Mouse (Mus musculus) embryonic stem cell, embryonic (primary cell): ENCODE data around the gene Col6a5.

ENCODE experiments used
- CTCF ChIA-PET, 4 experiments: fragments of 300-600 bp in 2 of 4; fragments of 350-600 bp in 2 of 4; sonication (Branson Sonifier 250); formaldehyde crosslinking; loops; one replicate each; lab custom pipeline; 2022; ENCODE audit warnings: inconsistent platforms in 2 of 4; lab: Charles Lee
- POLR2A ChIA-PET, 4 experiments: fragments of 300-600 bp in 2 of 4; fragments of 350-600 bp in 2 of 4; sonication (Branson Sonifier 250); formaldehyde crosslinking; loops; one replicate each; lab custom pipeline; 2022; ENCODE audit warnings: antibody characterized with exemption in 4 of 4, inconsistent platforms in 1 of 4; lab: Charles Lee

The Col6a5 gene

DNA sequence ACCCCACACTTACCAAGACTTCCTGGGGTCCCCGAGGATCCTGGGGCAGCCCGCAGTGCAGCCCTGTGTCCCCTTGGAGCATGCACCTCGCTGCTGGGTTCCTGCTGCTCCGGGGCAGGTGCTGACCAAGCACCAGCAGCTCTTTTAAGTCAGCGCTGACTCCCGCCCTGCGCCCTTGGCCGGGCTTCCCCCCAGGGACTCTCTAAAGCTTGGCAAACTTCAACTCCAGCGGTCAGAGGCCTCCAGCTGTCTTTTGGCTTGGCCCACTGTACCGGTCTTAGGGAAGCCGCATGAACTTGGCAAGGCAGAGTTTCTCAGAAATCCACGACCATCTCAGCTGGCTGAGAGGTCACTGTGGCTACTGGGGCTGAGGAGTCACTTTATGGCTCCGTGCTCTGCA, at the start of gene Col6a5:
TSS of gene Col6a5 (minus strand) at position 111 of the 400 bp plus-strand sequence.
- CTCF ChIA-PET: interaction anchor here in 2 of 4 experiments (0.7 to 1.5 kb wide), 3 partner anchors 103 to 343 kb away, joined by 3 to 5 read pairs (median 3); no protein-coding TSS in a partner anchor
- POLR2A ChIA-PET: interaction anchor here in 1 of 4 experiments (0.7 kb wide), 1 partner anchor 10 kb away, joined by 4 read pairs; no protein-coding TSS in a partner anchor

DNA sequence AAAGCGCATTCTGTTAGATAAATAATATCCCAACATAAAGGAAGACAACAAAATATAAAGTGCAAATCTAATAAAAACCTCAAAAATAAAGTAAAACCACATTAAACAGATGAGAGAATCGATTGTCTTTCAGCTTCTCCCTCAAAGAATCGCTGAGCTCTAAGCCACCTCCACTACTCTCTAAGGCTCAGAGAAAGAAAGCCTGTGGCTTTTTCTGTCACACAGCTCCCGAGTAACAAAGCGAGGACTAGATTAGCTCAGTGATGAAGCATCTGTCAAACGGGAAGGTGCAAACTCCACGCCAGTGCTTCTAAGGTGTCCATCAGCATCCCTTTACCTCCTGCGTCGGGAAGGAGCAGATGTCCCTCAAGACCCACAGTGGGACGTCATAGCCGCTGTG, 37.5 kb upstream of the Col6a5 start:
- ChIA-PET POLR2A (no interaction called here), CTCF (no interaction called here)

DNA sequence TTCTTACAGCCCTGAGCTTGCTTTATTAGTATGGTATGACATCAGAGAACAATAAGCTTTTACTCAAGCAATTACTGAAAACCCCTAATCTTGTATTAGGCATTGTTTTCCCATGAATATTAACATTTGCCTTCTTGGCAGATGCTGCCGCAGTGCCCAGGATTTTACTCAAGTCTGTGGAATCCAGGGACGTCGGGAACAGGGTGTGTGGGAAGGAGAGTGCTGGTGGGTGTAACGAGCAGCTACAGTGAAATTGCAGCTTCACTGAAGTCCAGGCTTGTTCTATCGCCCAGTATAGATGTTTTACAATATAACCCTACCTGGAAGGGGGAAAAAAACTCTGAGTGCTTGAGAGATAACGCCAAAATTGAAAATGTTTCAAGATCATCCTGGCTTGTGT, 32.0 kb upstream of the Col6a5 start:
- POLR2A ChIA-PET: no interaction called here
- CTCF ChIA-PET: interaction anchor here in 1 of 4 experiments (0.6 kb wide), 1 partner anchor 438 kb away, joined by 5 read pairs; no protein-coding TSS in a partner anchor

DNA sequence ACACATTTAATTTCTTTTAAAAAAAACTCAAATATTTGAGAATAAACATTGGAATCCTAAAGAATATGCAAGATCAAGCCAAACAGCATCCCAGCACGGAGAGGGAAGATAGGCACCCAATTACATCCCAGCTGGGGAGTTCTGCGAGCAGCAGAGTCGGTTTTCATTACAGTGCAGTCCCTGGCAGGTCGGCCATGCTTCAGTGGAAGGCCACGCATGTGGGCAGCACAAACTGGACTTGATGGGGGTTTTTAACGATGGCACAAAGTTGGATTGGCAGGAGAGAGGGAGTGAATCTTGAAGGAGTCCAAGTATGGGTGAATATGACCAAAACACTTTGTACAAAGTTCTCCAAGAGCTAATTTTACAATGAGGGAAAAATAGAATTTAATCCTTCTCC, 29.7 kb upstream of the Col6a5 start:
- ChIA-PET POLR2A (interaction anchor here in 1 of 4 experiments (0.6 kb wide), 1 partner anchor 32 kb away, joined by 3 read pairs; no protein-coding TSS in a partner anchor), CTCF (interaction anchor here in 3 of 4 experiments (0.7 to 1.6 kb wide), 3 partner anchors 14 to 495 kb away, joined by 3 to 4 read pairs (median 3); no protein-coding TSS in a partner anchor)

DNA sequence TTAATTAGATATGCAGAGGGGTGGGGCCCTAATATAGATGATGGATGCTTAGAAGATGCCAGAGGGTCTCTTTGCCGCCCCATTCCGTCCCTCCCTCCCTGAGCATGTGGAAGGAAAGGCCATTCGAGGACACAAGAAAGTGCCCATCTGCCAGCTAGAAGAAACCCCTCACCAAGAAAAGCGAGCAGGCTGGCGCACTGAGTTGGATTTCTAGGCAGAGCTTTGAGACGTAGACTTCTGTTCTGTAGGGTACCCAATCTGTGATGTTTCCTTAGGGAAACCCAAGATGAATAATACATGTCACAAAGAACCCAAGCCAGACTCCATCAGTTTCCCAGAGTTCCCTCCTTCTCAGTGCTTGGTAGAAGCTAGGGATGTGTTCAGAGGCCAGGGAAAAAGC, 29.0 kb upstream of the Col6a5 start:
- ChIA-PET POLR2A (no interaction called here), CTCF (interaction anchor here in 2 of 4 experiments (0.9 to 2.2 kb wide), 2 partner anchors 13 to 296 kb away, joined by 3 to 14 read pairs; no protein-coding TSS in a partner anchor)

DNA sequence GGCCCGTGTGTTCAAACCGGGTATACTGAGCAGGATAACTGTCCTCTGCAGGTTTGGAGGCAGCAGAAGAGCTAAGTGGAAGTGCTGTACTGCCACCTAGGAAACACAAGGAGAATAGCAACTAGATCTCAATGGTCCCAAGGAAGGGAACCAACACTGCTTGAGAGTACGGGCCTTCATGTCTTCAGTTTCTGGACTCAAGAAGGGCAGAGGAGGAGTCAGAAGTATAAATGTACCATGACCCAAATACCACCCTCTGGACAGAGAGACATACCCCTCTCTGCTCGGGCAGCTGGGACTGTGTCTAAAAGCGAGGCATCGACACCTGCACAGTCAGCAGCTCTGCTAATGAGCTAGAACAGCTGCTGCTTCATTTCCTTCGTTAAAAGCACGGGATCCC, 27.7 kb upstream of the Col6a5 start:
- ChIA-PET POLR2A (no interaction called here), CTCF (interaction anchor here in 3 of 4 experiments (0.6 to 2.2 kb wide), 9 partner anchors 16 to 1399 kb away, joined by 3 to 16 read pairs (median 3); no protein-coding TSS in a partner anchor)

DNA sequence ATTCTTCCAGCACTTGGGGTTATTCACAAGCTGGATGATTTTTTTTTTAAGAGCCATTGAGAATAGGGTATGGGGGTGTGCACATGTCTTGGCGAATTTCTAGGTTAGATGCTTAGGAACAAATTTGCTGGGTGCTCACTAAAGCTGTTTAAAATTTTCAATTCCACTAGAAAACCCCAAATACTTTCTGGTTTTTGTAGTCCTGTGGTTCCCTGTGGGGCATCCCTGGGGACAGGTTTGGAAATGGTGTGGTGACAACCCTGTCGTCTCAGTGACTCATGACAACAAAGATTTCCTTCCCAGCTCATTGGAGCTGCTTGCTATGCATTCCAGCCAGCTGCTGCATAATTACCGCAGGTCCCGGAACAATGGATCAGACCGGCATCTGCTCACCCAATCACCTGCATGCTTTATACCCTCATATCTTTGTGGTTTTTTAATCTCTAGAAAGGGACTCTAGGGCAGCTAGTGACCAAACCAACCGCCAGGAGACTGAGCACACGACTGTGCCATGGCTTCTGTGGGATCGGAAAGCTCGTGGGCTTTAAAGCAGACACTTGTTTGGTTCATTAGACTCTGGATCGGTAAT, 24.6 kb upstream of the Col6a5 start:
- POLR2A ChIA-PET: interaction anchor here in 2 of 4 experiments (0.6 to 1.3 kb wide), 4 partner anchors 15 to 227 kb away, joined by 3 to 5 read pairs (median 4); no protein-coding TSS in a partner anchor
- CTCF ChIA-PET: interaction anchor here in 2 of 4 experiments (0.6 to 1.5 kb wide), 4 partner anchors 11 to 333 kb away, joined by 3 to 6 read pairs (median 3); no protein-coding TSS in a partner anchor

DNA sequence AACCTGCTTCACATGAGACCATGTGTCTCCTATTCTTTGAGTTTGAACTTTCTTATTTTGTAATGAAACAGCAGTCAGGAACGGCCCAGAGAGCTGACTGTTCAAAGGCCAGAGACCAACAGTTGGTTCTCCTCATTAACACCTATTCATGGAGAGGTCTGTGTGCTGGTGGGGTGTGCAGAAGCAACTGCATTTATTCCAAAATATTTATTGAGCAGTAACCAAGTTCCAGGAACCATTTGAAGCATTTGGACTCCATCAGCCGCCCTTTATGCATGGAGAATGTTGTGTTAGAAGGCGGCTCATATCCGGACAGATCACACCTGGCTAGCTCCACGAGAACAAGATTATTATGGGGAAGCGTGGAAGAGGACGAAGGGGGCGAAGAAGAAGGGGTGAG, 18.0 kb upstream of the Col6a5 start:
- ChIA-PET CTCF (no interaction called here), POLR2A (interaction anchor here in 2 of 4 experiments (0.6 kb wide), 2 partner anchors 10 to 791 kb away, joined by 6 read pairs; no protein-coding TSS in a partner anchor)

DNA sequence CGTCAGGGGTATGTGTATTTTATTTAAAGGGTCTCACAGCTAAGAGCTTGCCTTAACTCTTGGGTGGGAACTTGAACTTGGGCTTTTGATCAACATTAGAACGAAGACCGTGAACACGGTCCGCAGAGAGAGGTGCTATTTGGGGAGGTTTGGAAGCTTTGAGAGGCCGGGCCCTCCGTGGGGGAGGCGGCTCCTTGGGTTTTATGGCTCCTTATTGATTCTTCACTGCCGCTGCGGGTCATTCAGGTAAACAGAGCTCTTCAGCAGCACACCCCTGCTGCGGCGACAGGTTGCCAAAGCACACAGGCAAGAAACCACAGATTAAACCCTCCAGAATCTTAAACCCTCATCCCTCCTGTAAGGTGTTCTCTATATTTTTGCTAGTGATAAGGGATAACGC, 16.4 kb upstream of the Col6a5 start:
- CTCF ChIA-PET: interaction anchor here in 1 of 4 experiments (1.2 kb wide), 1 partner anchor 136 kb away, joined by 4 read pairs; no protein-coding TSS in a partner anchor
- POLR2A ChIA-PET: interaction anchor here in 3 of 4 experiments (0.6 to 2.0 kb wide), 4 partner anchors 9 to 482 kb away, joined by 3 to 8 read pairs (median 4); no protein-coding TSS in a partner anchor

DNA sequence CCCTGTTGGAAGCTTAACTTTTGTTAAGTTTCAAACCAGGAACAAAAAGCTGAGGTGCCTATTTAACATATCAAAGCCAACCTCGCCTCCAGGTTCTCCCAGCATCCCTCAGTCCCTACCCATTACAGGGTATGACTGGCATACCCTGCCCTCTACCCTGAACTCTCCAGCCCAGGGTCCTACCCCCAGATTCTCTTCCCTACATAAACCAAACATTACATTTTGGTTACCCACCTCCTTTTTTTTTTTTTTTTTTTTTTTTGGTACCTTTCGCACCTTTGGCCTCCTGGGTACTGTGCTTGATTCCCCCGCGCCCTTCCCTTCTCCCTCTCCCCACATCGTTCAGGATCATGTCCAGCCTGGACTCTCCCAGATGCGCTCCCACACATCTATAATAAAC, 15.9 kb upstream of the Col6a5 start:
- ChIA-PET POLR2A (interaction anchor here in 2 of 4 experiments (1.6 to 2.0 kb wide), 2 partner anchors 8 to 482 kb away, joined by 4 to 8 read pairs; no protein-coding TSS in a partner anchor), CTCF (interaction anchor here in 2 of 4 experiments (0.6 to 1.3 kb wide), 2 partner anchors 14 to 1492 kb away, joined by 3 read pairs; no protein-coding TSS in a partner anchor)

DNA sequence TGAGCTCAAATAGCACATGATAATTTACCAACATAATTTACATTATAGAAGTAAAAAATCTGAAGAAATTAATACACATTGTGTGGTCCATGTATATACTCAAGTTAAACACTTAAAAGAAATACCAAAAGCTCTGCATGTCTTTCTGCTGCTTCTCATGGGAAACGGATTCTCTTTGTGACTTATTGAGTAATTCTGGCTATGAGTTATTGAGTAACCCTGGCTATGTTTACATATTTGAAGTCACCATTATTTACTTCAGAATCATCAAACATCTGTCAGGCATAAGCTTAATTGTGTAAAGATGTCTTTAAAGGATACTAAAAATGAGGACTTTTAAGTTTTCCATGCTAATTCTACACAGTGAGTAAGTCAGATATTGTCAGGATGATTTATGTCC, 13.3 kb upstream of the Col6a5 start:
- ChIA-PET CTCF (interaction anchor here in 1 of 4 experiments (0.6 kb wide), 1 partner anchor 11 kb away, joined by 6 read pairs; no protein-coding TSS in a partner anchor), POLR2A (interaction anchor here in 1 of 4 experiments (1.7 kb wide), 1 partner anchor 95 kb away, joined by 3 read pairs; no protein-coding TSS in a partner anchor)

DNA sequence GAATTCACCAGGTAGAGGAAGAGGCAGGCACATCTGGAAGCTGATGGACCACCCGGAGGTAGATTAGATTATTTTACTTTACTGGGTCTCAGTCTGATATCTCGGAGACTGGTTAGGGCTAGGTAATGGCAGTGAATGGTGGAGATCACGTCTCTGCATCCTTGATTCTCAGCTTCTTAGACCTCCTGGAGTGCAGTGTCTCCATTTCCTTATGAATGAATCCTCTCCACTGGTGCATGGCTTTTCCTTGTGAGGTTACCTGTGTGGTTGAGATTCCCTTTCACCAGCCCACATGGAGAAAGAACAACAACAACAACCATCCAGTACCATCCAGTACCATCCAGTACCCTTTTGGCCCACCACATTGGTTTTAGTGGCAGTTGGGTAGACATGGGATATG, 11.6 kb upstream of the Col6a5 start:
- POLR2A ChIA-PET: interaction anchor here in 1 of 4 experiments (1.0 to 1.2 kb wide), 2 partner anchors 87 to 94 kb away, joined by 3 read pairs; no protein-coding TSS in a partner anchor
- CTCF ChIA-PET: interaction anchor here in 1 of 4 experiments (0.7 kb wide), 1 partner anchor 52 kb away, joined by 3 read pairs; no protein-coding TSS in a partner anchor

DNA sequence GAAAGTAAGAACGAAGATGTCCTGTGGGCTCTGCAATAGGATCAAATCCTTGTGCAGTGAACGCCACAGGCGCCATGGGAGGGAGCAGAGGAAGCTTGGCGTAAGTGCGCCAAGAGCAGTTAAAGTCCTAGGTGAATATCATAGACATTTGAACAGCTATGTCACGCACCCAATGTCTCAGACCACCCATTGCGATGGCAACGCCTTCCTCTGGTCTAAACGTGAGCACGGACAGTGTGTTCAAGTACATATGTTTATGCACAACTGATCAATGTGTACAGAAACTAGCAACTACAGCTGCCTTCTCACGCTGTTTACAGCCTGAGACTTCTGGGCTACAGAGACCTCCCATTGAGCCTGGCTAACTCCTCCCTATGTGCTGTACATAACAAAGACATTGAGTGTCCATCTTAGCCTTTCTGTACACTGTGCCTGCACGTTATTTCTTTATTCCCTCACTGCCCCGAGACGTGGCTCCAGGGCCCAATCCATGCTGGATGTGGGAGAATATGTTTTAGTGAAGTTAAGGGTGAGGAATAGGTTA, 11.0 kb upstream of the Col6a5 start:
- ChIA-PET CTCF (interaction anchor here in 3 of 4 experiments (0.5 to 1.1 kb wide), 3 partner anchors 53 to 354 kb away, joined by 3 to 5 read pairs (median 3); no protein-coding TSS in a partner anchor), POLR2A (interaction anchor here in 3 of 4 experiments (0.5 to 1.5 kb wide), 3 partner anchors 11 to 94 kb away, joined by 3 to 4 read pairs (median 4); partner anchors contain the start of gene Col6a5 (in 1 of the 3))

DNA sequence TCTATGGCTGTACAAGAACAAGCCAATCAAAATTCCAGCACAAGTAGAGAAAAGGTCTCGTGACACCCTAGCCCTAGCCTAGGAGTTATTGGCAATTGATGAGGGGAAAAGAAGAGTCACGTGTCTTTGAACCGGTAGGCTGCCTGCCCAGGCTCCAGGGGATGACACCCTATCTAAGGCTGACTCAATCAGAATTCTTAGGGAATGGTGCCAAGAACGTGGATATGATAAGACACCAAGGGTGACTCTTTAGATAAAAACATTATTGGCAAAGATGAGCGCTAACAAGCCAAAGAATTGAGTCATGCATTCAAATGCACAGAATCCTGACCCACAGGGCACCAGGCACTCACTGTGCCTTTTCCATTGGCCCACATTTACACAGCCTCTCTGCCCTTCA, 10.5 kb upstream of the Col6a5 start:
- POLR2A ChIA-PET: interaction anchor here in 2 of 4 experiments (0.7 to 1.5 kb wide), 4 partner anchors 9 to 93 kb away, joined by 3 to 4 read pairs (median 3); partner anchors contain the start of gene Col6a5 (in 1 of the 2)
- CTCF ChIA-PET: interaction anchor here in 2 of 4 experiments (0.5 to 1.1 kb wide), 2 partner anchors 277 to 354 kb away, joined by 3 to 5 read pairs; no protein-coding TSS in a partner anchor

DNA sequence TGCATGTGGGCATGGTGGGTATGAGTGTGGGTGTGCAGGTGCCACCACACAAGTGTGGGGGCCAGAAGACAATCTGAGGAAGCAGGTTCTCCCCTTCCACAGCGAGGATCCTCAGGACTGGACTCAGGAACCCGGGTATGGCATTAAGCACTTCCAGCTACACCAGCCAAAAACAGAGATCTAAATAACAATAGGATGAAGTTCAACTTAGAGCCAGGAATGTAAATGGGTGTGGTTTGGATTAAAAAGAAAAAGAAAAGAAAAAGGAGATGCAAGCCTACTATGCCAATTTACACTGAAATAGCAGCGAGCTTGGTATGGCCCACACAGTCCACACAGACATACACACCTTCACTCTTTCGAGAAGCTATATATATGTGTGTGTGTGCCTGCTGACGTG, 7.5 kb upstream of the Col6a5 start:
- CTCF ChIA-PET: interaction anchor here in 1 of 4 experiments (1.1 kb wide), 1 partner anchor 145 kb away, joined by 4 read pairs; no protein-coding TSS in a partner anchor
- POLR2A ChIA-PET: interaction anchor here in 2 of 4 experiments (1.2 to 1.3 kb wide), 2 partner anchors 9 to 13 kb away, joined by 3 to 8 read pairs; no protein-coding TSS in a partner anchor

DNA sequence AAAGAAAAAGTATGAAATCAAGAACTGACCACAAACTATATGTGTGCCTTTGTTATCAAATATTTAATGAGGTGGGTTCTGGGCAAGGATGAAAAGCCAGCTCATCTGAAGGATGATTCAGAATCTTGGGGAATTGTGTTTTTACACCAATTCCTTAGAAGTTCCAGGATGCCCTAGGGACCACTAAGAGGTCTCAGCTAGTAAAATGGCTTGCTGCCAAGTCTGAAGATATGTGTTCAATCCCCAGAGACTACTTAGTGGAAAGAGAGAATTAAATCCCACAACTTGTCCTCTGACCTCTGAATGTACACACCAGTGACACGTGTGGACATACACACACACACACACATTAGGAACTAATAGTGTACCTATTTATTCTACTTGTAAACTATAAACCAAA, 1.3 kb downstream of the Col6a5 start:
- ChIA-PET POLR2A (no interaction called here), CTCF (interaction anchor here in 2 of 4 experiments (0.6 to 0.9 kb wide), 2 partner anchors 265 to 389 kb away, joined by 3 to 10 read pairs; no protein-coding TSS in a partner anchor)

DNA sequence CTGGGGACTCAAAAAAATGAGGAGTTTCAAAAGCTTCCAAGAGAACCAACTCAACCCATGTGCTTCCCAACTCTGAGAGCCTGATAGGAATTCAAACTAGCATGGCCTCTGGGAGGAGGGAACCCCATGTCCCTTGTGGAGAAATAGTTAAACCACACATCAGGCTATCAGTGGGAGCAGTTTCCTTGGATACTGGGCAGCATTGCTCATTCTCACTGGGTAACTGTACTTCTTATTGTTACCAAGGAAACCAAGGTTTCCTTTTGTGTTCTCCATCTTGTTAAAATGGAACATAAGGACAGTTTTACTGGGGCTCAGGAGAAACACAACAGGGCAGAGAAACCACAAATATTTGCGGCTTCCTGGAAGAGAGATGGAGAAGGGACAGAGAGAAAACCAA, 10.7 kb downstream of the Col6a5 start:
- ChIA-PET POLR2A (interaction anchor here in 1 of 4 experiments (0.6 kb wide), 1 partner anchor 35 kb away, joined by 3 read pairs; no protein-coding TSS in a partner anchor), CTCF (no interaction called here)

DNA sequence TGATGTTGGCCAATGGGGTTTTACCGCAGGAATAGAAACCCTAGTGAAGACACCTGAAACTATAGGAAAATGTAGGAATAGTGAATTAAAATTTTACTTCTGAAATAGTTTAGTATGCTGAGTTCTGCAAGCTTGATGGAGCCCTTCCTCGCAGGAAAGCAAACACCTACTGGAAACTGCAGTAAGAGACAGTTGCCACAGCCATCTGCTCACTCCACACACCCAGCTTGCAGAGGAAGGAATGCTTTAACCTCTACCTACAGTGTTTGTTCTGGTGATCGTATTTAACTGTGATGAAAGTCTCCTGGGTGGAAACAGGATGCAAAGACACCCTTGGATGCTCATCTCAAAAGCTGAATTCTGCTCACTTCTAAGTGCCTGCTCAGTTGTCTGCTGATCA, 12.9 kb downstream of the Col6a5 start:
- CTCF ChIA-PET: no interaction called here
- POLR2A ChIA-PET: no interaction called here
